Mouse (Mus musculus) lung, postnatal 0 days (tissue): ENCODE measurements around the gene Gm20388.

Experiments used
- CTCF ChIP-seq: IDR thresholded peaks from 2 replicates; pipeline ENCODE4 v1.5.1; 2016; ENCODE audit warnings: antibody characterized with exemption, mild to moderate bottlenecking
- EP300 ChIP-seq: IDR thresholded peaks from 2 replicates; pipeline ENCODE4 v1.6.1; 2016; ENCODE audit warnings: antibody characterized with exemption, mild to moderate bottlenecking, control low read depth

DNA sequence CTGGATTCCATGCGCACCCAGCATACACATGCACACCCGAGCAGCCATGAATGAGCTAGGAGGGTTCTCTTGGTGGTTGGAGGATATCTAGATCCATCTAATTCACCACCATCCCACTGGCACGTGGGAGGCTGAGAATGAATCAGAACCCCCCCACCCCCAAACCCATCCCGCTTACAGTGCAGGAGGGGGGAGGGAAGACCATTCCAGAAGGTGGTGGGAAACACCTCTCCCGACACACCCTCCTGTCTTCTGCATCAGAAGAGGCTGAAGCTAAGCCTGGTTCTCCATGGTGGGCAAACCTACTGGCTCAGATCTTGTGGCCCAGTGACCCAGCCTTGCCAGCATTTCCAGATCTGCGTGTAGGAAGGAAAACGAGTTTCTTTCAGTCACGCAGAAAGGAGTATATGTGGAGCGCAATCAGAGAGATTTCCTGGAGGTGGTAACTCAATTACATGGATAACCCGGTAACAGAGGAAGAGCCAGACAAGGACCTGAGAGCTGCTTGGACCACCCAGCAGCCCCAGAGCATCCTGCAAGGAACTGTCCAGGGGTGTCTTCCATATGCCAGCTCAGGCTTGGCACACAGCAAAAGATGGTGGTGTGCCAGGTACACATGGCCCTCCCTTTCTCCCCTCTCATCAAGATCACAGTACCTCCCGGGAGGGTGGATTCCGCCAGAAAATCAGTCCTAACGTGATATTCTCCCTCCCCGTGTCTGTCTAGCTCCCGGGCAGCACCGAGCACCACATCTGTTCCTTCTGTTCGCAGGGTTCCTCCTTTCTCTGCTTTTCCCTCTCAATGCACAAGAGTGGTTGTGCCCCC lies 2765.2 kb downstream of the Gm20388 start:
- no peak for TF ChIP-seq CTCF
- TF ChIP-seq EP300 = no peak
